Mouse (Mus musculus): Measurements from ENCODE around the gene Elof1. TPM values are rescaled to one million over a fixed set of nuclear protein-coding genes. Genes with fewer than 3 reads are reported as not detected.
A peak's percentile ranks its signal among the peaks of the same experiment; 100 is the strongest.

The Elof1 gene
- polyA plus RNA-seq (2011; ENCODE audit: insufficient read depth, insufficient read length, low replicate concordance, missing spikeins), result 39.9 and 54.1 TPM in 2 replicates

DNA sequence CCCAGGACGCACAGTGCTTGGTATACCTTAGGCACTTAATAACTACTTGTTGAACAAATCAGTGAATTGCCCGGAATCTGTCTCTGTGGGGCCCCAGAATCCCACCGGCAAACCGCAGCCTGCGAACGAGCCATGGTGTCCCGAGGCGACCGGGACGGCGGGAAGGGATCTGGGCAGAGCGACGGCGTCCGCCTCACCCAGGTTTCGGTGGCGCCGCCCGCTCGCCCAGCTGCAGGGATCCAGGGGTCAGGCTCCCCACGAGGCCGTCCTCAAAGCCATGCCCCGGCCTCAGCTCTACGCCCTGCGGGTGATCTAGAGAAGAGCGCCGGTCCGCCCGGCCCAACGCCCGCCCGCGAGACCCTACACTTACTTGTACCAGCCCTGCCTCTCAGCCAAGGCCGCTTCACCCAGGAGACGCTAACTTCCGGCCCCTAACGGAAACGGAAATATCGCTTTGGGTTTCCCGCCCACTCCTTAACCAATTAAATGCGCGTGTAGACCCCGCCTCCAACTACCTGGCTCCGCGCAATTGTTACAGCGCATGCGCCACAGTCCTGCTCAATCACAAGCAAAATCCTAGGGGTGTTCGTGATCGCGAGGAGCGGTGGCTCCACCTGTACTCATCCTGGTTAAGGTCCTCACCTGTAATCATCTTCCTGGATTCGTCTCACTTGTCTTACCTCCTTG is at the start of gene Elof1:
TSS of gene Elof1 (minus strand) at position 433 of the 687 bp plus-strand sequence.
- peaks cover 10% of the 10 kb centered on the region for H3K4me1 ChIP-seq (ENCODE audit: control insufficient read depth, insufficient read depth, low read length)
- under 1% methylated on average over 52 of the region's 52 CpGs for WGBS
- peak within 1 kb of the TSS; percentile 78 for H3K27ac ChIP-seq (ENCODE audit: control insufficient read depth, insufficient read depth, low read depth, low read length, poor library complexity)
- TF ChIP-seq POLR2A (IDR thresholded peaks at IDR 0.05; ENCODE audit: borderline replicate concordance, control insufficient read depth, low read depth, low read length) (peak; percentile 80; the same call in 1 of the 2 replicates), CTCF (IDR thresholded peaks at IDR 0.05; ENCODE audit: control insufficient read depth, insufficient read depth, low read length) (0 out of 2 replicates have a peak, but pooled peaks have one; percentile 7)
- H3K4me3 ChIP-seq (replicated peaks; ENCODE audit: control insufficient read depth, low read depth, low read length), result peak within 1 kb of the TSS; percentile 75

DNA sequence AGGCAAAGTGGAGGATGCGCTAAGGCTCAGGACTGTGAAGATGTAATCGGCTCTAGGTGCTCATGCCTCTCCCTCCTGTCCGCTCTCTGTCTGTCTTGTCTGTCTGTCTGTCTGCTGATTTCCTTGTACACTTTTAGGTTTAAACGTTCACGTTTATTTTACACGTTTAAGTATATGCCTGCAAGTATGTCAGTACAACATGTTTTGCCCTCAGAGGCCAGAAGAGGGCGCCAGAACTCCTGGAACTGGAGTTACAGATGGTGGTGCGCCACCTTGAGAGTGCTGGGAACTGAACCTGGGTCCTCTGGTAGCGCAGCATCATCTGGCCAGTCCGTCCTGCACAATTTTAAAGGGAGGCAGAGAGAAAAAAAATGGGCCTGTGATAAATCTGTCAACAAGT is 49.7 kb upstream of the Elof1 start:
- TF ChIP-seq CTCF (IDR thresholded peaks at IDR 0.05; ENCODE audit: control insufficient read depth, insufficient read depth, low read length), result no peak
- 88% methylated on average over 10 of the region's 10 CpGs for WGBS
- H3K4me1 ChIP-seq (ENCODE audit: control insufficient read depth, insufficient read depth, low read length), result no peaks in the 10 kb centered on the region
- H3K4me3 ChIP-seq (replicated peaks; ENCODE audit: control insufficient read depth, low read depth, low read length), result no peak overlapping the region
- H3K27ac ChIP-seq (ENCODE audit: control insufficient read depth, insufficient read depth, low read depth, low read length, poor library complexity), result no peak overlapping the region

- H3K4me3 ChIP-seq (replicated peaks; ENCODE audit: control insufficient read depth, low read depth, low read length), result no peak overlapping the region
- WGBS, result 46% methylated on average over 6 of the region's 6 CpGs
- TF ChIP-seq POLR2A (IDR thresholded peaks at IDR 0.05; ENCODE audit: borderline replicate concordance, control insufficient read depth, low read depth, low read length), result no peak
- TF ChIP-seq CTCF (IDR thresholded peaks at IDR 0.05; ENCODE audit: control insufficient read depth, insufficient read depth, low read length), result no peak
- H3K4me1 ChIP-seq (ENCODE audit: control insufficient read depth, insufficient read depth, low read length), result no peaks in the 10 kb centered on the region
- H3K27ac ChIP-seq (ENCODE audit: control insufficient read depth, insufficient read depth, low read depth, low read length, poor library complexity), result no peak overlapping the region
Observed at GRCm38 (mm10) chr9:22165964-22166363, 49.0 kb upstream of the Elof1 start.

DNA sequence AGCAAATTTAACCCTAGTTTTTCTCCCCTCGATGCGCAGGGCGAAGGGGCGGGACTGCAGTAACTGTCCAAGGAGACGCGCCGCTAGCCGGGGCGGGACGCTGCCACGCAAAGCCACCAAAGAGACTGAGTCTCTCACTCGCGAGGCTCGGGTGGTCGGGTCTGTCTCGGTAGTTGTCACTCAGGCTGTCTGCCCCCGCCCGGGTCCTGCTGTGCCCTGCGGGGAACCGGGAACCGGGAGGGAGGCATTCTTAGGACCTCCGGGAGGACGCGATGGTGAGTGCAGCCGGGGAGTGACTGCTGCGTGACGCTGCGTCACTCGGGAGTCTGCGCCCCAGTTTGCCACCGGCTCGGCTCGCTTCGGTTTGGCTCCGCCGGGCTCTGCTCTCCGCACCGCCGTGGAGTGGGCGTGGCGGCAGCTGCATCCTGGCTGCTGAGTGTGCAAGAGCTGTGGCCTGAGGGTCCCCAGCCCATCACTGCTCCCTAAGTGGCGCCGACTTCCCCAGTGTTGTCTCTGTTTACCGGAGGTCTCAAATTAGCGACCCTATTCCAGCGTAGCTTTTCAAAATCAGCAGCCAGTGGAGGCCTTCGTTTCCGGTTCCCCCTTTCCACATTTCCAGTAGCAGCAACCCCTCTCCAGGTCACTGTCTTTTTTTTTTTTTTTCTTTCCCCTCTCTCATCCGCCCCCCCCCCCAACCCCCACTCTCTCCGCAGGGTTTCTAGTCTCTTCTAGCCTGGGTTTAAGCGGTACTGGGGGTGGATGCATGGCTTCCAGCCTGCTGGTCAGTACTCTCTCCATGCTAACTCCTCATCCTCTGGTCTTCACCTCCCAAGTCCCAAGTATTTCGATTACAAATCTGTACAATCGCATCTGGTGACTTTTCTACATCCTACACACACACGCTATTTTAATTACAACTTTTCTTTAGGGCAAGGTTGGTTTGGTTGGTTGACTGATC is 48.0 kb upstream of the Elof1 start:
- TF ChIP-seq CTCF (IDR thresholded peaks at IDR 0.05; ENCODE audit: control insufficient read depth, insufficient read depth, low read length), result no peak
- TF ChIP-seq POLR2A (IDR thresholded peaks at IDR 0.05; ENCODE audit: borderline replicate concordance, control insufficient read depth, low read depth, low read length), result peak; percentile 19; the same call in 1 of the 2 replicates
- Histone ChIP-seq H3K4me1 (ENCODE audit: control insufficient read depth, insufficient read depth, low read length) (no peaks in the 10 kb centered on the region), H3K4me3 (replicated peaks; ENCODE audit: control insufficient read depth, low read depth, low read length) (peak overlapping the region; percentile 72), H3K27ac (ENCODE audit: control insufficient read depth, insufficient read depth, low read depth, low read length, poor library complexity) (peak overlapping the region; percentile 38; the same call in 1 of the 2 replicates)
- WGBS, result 4% methylated on average over 53 of the region's 54 CpGs

DNA sequence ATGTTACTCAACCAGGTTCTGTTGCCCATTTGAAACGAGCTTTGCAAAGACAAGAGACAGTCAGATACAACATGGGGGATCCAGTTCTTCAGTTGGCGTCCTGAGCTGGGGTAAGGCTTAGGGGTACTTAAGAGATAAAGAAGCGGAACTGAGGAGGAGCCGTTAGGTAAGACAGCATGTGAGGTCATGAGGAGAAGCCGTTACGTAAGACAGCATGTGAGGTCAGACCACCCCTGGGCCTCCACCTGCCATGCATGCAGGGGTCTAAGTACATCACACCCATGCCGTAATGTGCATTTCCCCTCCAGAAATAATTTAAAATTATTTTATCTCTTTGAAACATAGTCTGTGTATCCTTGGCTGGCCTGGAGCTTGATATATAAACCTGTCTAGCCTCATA is 45.9 kb upstream of the Elof1 start:
- Histone ChIP-seq H3K4me1 (ENCODE audit: control insufficient read depth, insufficient read depth, low read length) (no peaks in the 10 kb centered on the region), H3K27ac (ENCODE audit: control insufficient read depth, insufficient read depth, low read depth, low read length, poor library complexity) (no peak overlapping the region), H3K4me3 (replicated peaks; ENCODE audit: control insufficient read depth, low read depth, low read length) (no peak overlapping the region)
- no peak for TF ChIP-seq POLR2A (IDR thresholded peaks at IDR 0.05; ENCODE audit: borderline replicate concordance, control insufficient read depth, low read depth, low read length)
- TF ChIP-seq CTCF (IDR thresholded peaks at IDR 0.05; ENCODE audit: control insufficient read depth, insufficient read depth, low read length), result no peak
- WGBS, result 56% methylated on average over 7 of the region's 7 CpGs

DNA sequence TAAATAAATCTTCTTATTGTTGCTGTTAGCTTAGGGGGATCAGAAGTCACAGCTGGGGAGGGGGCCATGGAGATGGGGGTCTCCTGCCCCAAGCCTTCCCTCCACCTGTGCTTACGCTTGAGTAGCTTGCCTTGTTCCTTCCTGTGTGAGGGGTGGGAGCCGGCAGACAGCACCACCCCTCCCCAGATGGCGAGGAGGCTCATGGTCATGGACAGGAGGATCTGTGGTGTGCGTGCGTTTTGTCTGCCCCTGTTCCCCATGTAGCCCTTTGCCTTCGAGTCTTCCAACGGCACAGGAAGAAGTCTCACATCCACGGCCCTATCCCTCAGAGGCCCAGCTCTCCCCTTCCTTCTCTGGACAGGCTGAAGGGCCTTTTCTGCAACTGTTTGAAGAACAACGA is 45.3 kb upstream of the Elof1 start:
- 73% methylated on average over 9 of the region's 9 CpGs for WGBS
- Histone ChIP-seq H3K4me3 (replicated peaks; ENCODE audit: control insufficient read depth, low read depth, low read length) (no peak overlapping the region), H3K27ac (ENCODE audit: control insufficient read depth, insufficient read depth, low read depth, low read length, poor library complexity) (no peak overlapping the region), H3K4me1 (ENCODE audit: control insufficient read depth, insufficient read depth, low read length) (peaks cover 3% of the 10 kb centered on the region; the same call in 1 of the 2 replicates)
- TF ChIP-seq CTCF (IDR thresholded peaks at IDR 0.05; ENCODE audit: control insufficient read depth, insufficient read depth, low read length) (no peak), POLR2A (IDR thresholded peaks at IDR 0.05; ENCODE audit: borderline replicate concordance, control insufficient read depth, low read depth, low read length) (no peak)

DNA sequence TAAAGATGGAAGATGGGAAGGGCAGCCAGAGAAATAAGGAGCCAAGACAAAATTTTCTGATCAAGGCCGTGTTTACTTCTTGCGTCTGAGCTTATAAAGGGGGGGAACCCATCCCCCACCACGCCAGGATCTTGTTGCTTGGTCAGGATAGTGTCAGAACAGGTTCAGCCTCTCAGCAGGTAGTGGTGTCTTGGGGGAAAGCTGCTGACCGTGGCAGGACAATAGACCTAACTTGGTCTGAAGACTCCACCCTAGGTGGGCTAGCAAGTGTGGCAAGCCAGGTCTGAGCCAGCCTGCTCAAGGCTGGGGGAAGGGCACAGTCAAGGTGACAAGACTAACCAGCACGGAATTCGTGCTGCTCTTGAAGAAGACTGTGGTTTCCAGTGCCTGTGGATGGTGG is 44.3 kb upstream of the Elof1 start:
- TF ChIP-seq POLR2A (IDR thresholded peaks at IDR 0.05; ENCODE audit: borderline replicate concordance, control insufficient read depth, low read depth, low read length) (no peak), CTCF (IDR thresholded peaks at IDR 0.05; ENCODE audit: control insufficient read depth, insufficient read depth, low read length) (no peak)
- 80% methylated on average over 6 of the region's 6 CpGs for WGBS
- H3K4me1 ChIP-seq (ENCODE audit: control insufficient read depth, insufficient read depth, low read length), result peaks cover 3% of the 10 kb centered on the region; the same call in 1 of the 2 replicates
- no peak overlapping the region for H3K27ac ChIP-seq (ENCODE audit: control insufficient read depth, insufficient read depth, low read depth, low read length, poor library complexity)
- no peak overlapping the region for H3K4me3 ChIP-seq (replicated peaks; ENCODE audit: control insufficient read depth, low read depth, low read length)

Measured in bone marrow, adult 2 months (tissue).